Mouse (Mus musculus) liver, postnatal 0 days (tissue): ENCODE results near the gene Snx12. TPM values are rescaled to one million over a fixed set of nuclear protein-coding genes. Genes with fewer than 3 reads are reported as not detected.

ENCODE experiments used
- ATAC-seq: fragments of 200-750 bp; cut with Nextera tagmentation; 2 replicates; pipeline ENCODE4 v1.8.0; 2017; ENCODE audit warnings: mild to moderate bottlenecking, moderate library complexity
- DNase-seq: peaks from one replicate; pipeline ENCODE4 v3.0.0-alpha.2; 2016
- H3K27ac ChIP-seq: fragments of 300-500 bp; sonication (generic); 2 replicates; pipeline ENCODE4 v1.5.1; 2014; ENCODE audit warnings: antibody characterized with exemption, moderate library complexity, mild to moderate bottlenecking, low read depth
- H3K27me3 ChIP-seq: fragments of 300-500 bp; sonication (generic); 2 replicates; pipeline ENCODE4 v1.6.1; 2014; ENCODE audit warnings: low read length, control low read depth, mixed read lengths; ENCODE audit not compliant: insufficient read depth
- H3K36me3 ChIP-seq: fragments of 300-500 bp; sonication (generic); replicated peaks from 2 replicates; pipeline ENCODE4 v1.6.1; 2014; ENCODE audit warnings: mild to moderate bottlenecking, control low read depth, low read length, moderate library complexity, mixed read lengths; ENCODE audit not compliant: insufficient read depth
- H3K4me1 ChIP-seq: fragments of 300-500 bp; sonication (generic); 2 replicates; pipeline ENCODE4 v1.6.1; 2014; ENCODE audit warnings: antibody characterized with exemption, mild to moderate bottlenecking, control low read depth; ENCODE audit not compliant: insufficient read depth
- H3K4me2 ChIP-seq: fragments of 300-500 bp; sonication (generic); 2 replicates; pipeline ENCODE4 v1.6.1; 2014; ENCODE audit warnings: low read depth, mild to moderate bottlenecking, low read length, moderate library complexity, mixed read lengths
- H3K4me3 ChIP-seq: fragments of 300-500 bp; sonication (generic); 2 replicates; pipeline ENCODE4 v1.5.1; 2014; ENCODE audit warnings: low read depth, low read length
- H3K9ac ChIP-seq: fragments of 300-500 bp; sonication (generic); replicated peaks from 2 replicates; pipeline ENCODE4 v1.6.1; 2014; ENCODE audit warnings: mild to moderate bottlenecking, moderate library complexity
- H3K9me3 ChIP-seq: fragments of 300-500 bp; sonication (generic); 2 replicates; pipeline ENCODE4 v1.6.1; 2016; ENCODE audit warnings: mild to moderate bottlenecking, control low read depth, low read length, mixed read lengths
- CTCF ChIP-seq: sonication (generic); IDR thresholded peaks from 2 replicates; pipeline ENCODE4 v1.5.1; 2016; ENCODE audit warnings: antibody characterized with exemption, low read depth
- EP300 ChIP-seq: IDR thresholded peaks from 2 replicates; pipeline ENCODE4 v1.6.1; 2016; ENCODE audit warnings: antibody characterized with exemption, low read depth, mild to moderate bottlenecking
- WGBS: fragments of 180-500 bp; shearing (Covaris S2); extraction: QIAGEN DNeasy Blood & Tissue Kit; methylation state at CpG from one replicate; pipeline ENCODE4 v1.1.7; 2014; ENCODE audit not compliant: insufficient replicate concordance; 5-methylcytosine and 5-hydroxymethylcytosine counted together
- polyA plus RNA-seq: library from polyadenylated mRNA; unstranded; fragments of >200 nt; fragmentation: Nextera tagmentation; extraction: Ambion mirVana; gene quantifications from 2 replicates; pipeline ENCODE4 v1.2.1, GENCODE M21; 2015

The Snx12 gene
- polyA plus RNA-seq = 17.6 and 17.9 TPM in 2 replicates

GRCm38 (mm10) chrX:101221834-101222795 lies at the start of gene Snx12:
Gene Snx12, minus strand, starts transcription at chrX:101222563.
- ATAC-seq (peak; percentile 99), DNase-seq (peak; percentile 84)
- Histone ChIP-seq H3K9ac (peak within 1 kb of the TSS; percentile 59), H3K27ac (peak within 1 kb of the TSS; percentile 36; the same call in 1 of the 2 replicates), H3K4me1 (no peaks in the 10 kb centered on the region), H3K4me3 (peak within 1 kb of the TSS; percentile 65), H3K4me2 (peak within 1 kb of the TSS; percentile 74), H3K36me3 (0 out of 2 replicates have a peak, but pooled peaks cover 2% of the 10 kb centered on the region), H3K27me3 (peaks cover 1% of the 10 kb centered on the region; the same call in 1 of the 2 replicates), H3K9me3 (no peaks in the 10 kb centered on the region)
- TF ChIP-seq CTCF (no peak), EP300 (no peak; the same call in 1 of the 2 replicates)
- 15% methylated on average over 47 of the region's 55 CpGs for WGBS

- Histone ChIP-seq H3K36me3 (no peaks in the 10 kb centered on the region), H3K4me1 (no peaks in the 10 kb centered on the region), H3K9ac (no peak within 1 kb of the TSS), H3K4me3 (peak within 1 kb of the TSS; percentile 17; the same call in 1 of the 2 replicates), H3K27me3 (no peaks in the 10 kb centered on the region), H3K4me2 (peak within 1 kb of the TSS; percentile 52), H3K27ac (no peak within 1 kb of the TSS), H3K9me3 (no peaks in the 10 kb centered on the region)
- no peak for ATAC-seq
- WGBS = 40% methylated on average over 3 of the region's 3 CpGs
- TF ChIP-seq EP300 (no peak), CTCF (no peak)
- no peak for DNase-seq
Measured at GRCm38 (mm10) chrX:101268755-101269124, 46.4 kb upstream of the Snx12 start, which contains the start of gene Gm20489. Gene Gm20489, minus strand, starts transcription at chrX:101269023.

GRCm38 (mm10) chrX:101268025-101268754 lies 45.8 kb upstream of the Snx12 start, which contains the start of gene Il2rg:
Gene Il2rg, minus strand, starts transcription at chrX:101268255.
- Histone ChIP-seq H3K36me3 (no peaks in the 10 kb centered on the region), H3K4me1 (no peaks in the 10 kb centered on the region), H3K27me3 (no peaks in the 10 kb centered on the region), H3K4me2 (peak within 1 kb of the TSS; percentile 52), H3K4me3 (peak within 1 kb of the TSS; percentile 17; the same call in 1 of the 2 replicates), H3K27ac (no peak within 1 kb of the TSS), H3K9me3 (no peaks in the 10 kb centered on the region), H3K9ac (no peak within 1 kb of the TSS)
- peak; percentile 40; the same call in 1 of the 2 replicates for ATAC-seq
- no peak for TF ChIP-seq EP300
- no peak for TF ChIP-seq CTCF
- DNase-seq = no peak
- 41% methylated on average over 5 of the region's 5 CpGs for WGBS

- TF ChIP-seq CTCF (no peak), EP300 (no peak)
- Histone ChIP-seq H3K9ac (no peak overlapping the region), H3K4me1 (no peaks in the 10 kb centered on the region), H3K9me3 (no peaks in the 10 kb centered on the region), H3K4me2 (0 out of 2 replicates have a peak overlapping the region, but pooled peaks have one; percentile 52), H3K27ac (no peak overlapping the region), H3K4me3 (no peak overlapping the region), H3K27me3 (no peaks in the 10 kb centered on the region), H3K36me3 (no peaks in the 10 kb centered on the region)
- DNase-seq = no peak
- WGBS = 82% methylated on average over 6 of the region's 6 CpGs
- ATAC-seq = no peak
Measured at GRCm38 (mm10) chrX:101266631-101267030, 44.3 kb upstream of the Snx12 start.

- H3K27me3 ChIP-seq = no peaks in the 10 kb centered on the region
- no peak within 1 kb of the TSS for H3K27ac ChIP-seq
- no peak within 1 kb of the TSS for H3K4me2 ChIP-seq
- no peak within 1 kb of the TSS for H3K4me3 ChIP-seq
- H3K9me3 ChIP-seq = no peaks in the 10 kb centered on the region
- peaks cover 4% of the 10 kb centered on the region; the same call in 1 of the 2 replicates for H3K4me1 ChIP-seq
- 57% methylated on average over 1 of the region's 1 CpGs for WGBS
- DNase-seq (no peak), ATAC-seq (no peak)
- no peak for TF ChIP-seq EP300
- no peak for TF ChIP-seq CTCF
- no peaks in the 10 kb centered on the region for H3K36me3 ChIP-seq
- no peak within 1 kb of the TSS for H3K9ac ChIP-seq
Measured at GRCm38 (mm10) chrX:101263892-101264291, 41.5 kb upstream of the Snx12 start, which contains the start of gene Gm614. Gene Gm614, minus strand, starts transcription at chrX:101263992.
